Mouse (Mus musculus): ENCODE results near the gene Fdx1. TPM values are rescaled to one million over a fixed set of nuclear protein-coding genes. Genes with fewer than 3 reads are reported as not detected.

Fdx1 gene
- polyA plus RNA-seq, 1 experiment from 2014 or later = 42.1 TPM

DNA sequence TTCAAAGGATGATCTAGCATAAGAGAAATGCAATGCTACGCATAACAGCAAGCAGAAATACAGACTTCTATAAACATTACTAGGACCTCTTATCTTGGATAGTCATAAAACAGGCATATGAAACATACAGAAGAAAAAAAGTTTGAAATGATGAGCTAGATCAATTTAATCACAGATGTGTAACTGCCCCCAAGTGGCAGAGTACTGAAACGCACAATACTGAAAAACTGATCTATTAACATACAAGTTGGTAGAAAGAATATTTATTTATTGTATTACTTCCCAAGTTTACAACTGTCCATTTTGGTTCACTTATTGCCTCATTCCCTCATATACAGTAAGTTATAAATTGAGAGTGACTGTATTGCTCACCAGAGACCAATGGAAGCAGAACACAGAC, 12.0 kb downstream of the Fdx1 start:
- Histone ChIP-seq H3K4me1 (ENCODE audit: control insufficient read depth, insufficient read depth, low read length) (no peaks in the 10 kb centered on the region), H3K36me3 (ENCODE audit: control insufficient read depth, insufficient read depth, low read length) (peaks cover 9% of the 10 kb centered on the region), H3K27ac (ENCODE audit: low read depth, low read length) (no peak overlapping the region), H3K9me3 (ENCODE audit: control insufficient read depth, low read length) (no peaks in the 10 kb centered on the region), H3K4me3 (ENCODE audit: low read depth, low read length) (no peak overlapping the region), H3K27me3 (ENCODE audit: control insufficient read depth, insufficient read depth, low read length) (no peaks in the 10 kb centered on the region), H3K9ac (replicated peaks; ENCODE audit: low read depth, low read length) (no peak overlapping the region), H3K4me2 (ENCODE audit: low read depth, low read length) (no peak overlapping the region)
- no peak for ATAC-seq (ENCODE audit: low read depth)
- 63% methylated on average over 2 of the region's 2 CpGs for WGBS

- ATAC-seq (ENCODE audit: low read depth) = no peak
These were observed 12.7 kb downstream of the Fdx1 start for GRCm38 (mm10) chr9:51950667-51951066.

DNA sequence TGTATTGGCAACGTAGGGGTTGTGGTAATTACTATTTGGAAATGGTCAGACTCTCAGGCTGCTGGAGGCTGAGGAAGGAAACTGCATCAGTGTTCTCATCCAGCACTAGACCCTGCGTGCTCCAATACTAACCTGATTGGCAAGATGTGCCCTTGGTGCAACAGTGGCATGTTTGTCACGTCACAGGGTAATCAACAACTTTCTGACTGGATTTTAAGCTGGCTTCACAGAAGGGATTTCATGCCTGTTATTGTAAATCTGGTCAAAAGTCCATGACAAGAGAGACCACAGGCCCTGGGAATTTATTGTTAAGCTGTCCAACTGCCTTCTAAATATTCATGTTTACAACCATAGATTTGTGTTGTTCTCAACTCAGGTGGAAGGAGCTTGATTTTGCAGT, 13.1 kb downstream of the Fdx1 start:
- H3K27me3 ChIP-seq (ENCODE audit: control insufficient read depth, insufficient read depth, low read length) = no peaks in the 10 kb centered on the region
- 66% methylated on average over 3 of the region's 3 CpGs for WGBS
- no peak overlapping the region for H3K9ac ChIP-seq (replicated peaks; ENCODE audit: low read depth, low read length)
- H3K4me2 ChIP-seq (ENCODE audit: low read depth, low read length) = no peak overlapping the region
- no peak for ATAC-seq (ENCODE audit: low read depth)
- no peaks in the 10 kb centered on the region for H3K9me3 ChIP-seq (ENCODE audit: control insufficient read depth, low read length)
- no peak overlapping the region for H3K4me3 ChIP-seq (ENCODE audit: low read depth, low read length)
- peaks cover 4% of the 10 kb centered on the region; the same call in 1 of the 2 replicates for H3K36me3 ChIP-seq (ENCODE audit: control insufficient read depth, insufficient read depth, low read length)
- no peaks in the 10 kb centered on the region for H3K4me1 ChIP-seq (ENCODE audit: control insufficient read depth, insufficient read depth, low read length)
- no peak overlapping the region for H3K27ac ChIP-seq (ENCODE audit: low read depth, low read length)

More at GRCm38 (mm10) chr9:51950667-51951066, 12.7 kb downstream of the Fdx1 start:
- 83% methylated on average over 1 of the region's 1 CpGs for WGBS
- Histone ChIP-seq H3K9me3 (ENCODE audit: control insufficient read depth, low read length) (no peaks in the 10 kb centered on the region), H3K36me3 (ENCODE audit: control insufficient read depth, insufficient read depth, low read length) (peaks cover 4% of the 10 kb centered on the region), H3K4me3 (ENCODE audit: low read depth, low read length) (no peak overlapping the region), H3K27ac (ENCODE audit: low read depth, low read length) (no peak overlapping the region), H3K4me2 (ENCODE audit: low read depth, low read length) (no peak overlapping the region), H3K4me1 (ENCODE audit: control insufficient read depth, insufficient read depth, low read length) (no peaks in the 10 kb centered on the region), H3K27me3 (ENCODE audit: control insufficient read depth, insufficient read depth, low read length) (no peaks in the 10 kb centered on the region), H3K9ac (replicated peaks; ENCODE audit: low read depth, low read length) (no peak overlapping the region)

- no peak overlapping the region for H3K9ac ChIP-seq (replicated peaks; ENCODE audit: low read depth, low read length)
- ATAC-seq (ENCODE audit: low read depth) = no peak
- WGBS = 95% methylated on average over 6 of the region's 6 CpGs
These were observed 19.4 kb downstream of the Fdx1 start for GRCm38 (mm10) chr9:51943934-51944333.

DNA sequence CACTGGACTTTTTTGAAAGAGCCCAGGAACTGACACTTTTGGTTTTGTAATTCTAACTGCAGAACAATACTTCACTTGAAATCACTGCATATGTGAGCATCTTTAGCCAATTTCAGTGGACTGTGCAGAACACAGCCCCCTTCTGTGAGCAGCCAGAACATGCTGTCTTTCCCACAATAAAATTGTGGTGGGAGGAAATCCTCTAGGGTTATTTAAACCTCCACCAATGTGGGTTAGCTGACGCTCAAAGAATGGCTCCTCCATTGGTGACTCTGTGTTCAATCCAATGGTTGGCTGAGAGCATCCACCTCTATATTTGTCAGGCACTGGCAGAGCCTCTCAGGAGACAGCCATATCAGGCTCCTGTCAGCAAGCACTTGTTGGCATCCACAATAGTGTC, 28.7 kb downstream of the Fdx1 start:
- H3K4me1 ChIP-seq (ENCODE audit: control insufficient read depth, insufficient read depth, low read length) = no peaks in the 10 kb centered on the region
- H3K36me3 ChIP-seq (ENCODE audit: control insufficient read depth, insufficient read depth, low read length) = no peaks in the 10 kb centered on the region
- H3K27ac ChIP-seq (ENCODE audit: low read depth, low read length) = no peak overlapping the region
- H3K4me2 ChIP-seq (ENCODE audit: low read depth, low read length) = no peak overlapping the region
- no peaks in the 10 kb centered on the region for H3K27me3 ChIP-seq (ENCODE audit: control insufficient read depth, insufficient read depth, low read length)
- H3K9me3 ChIP-seq (ENCODE audit: control insufficient read depth, low read length) = no peaks in the 10 kb centered on the region
- no peak overlapping the region for H3K9ac ChIP-seq (replicated peaks; ENCODE audit: low read depth, low read length)
- ATAC-seq (ENCODE audit: low read depth) = no peak
- H3K4me3 ChIP-seq (ENCODE audit: low read depth, low read length) = no peak overlapping the region
- WGBS = 81% methylated on average over 1 of the region's 1 CpGs

More at GRCm38 (mm10) chr9:51943934-51944333, 19.4 kb downstream of the Fdx1 start:
- H3K4me3 ChIP-seq (ENCODE audit: low read depth, low read length) = no peak overlapping the region
- H3K9me3 ChIP-seq (ENCODE audit: control insufficient read depth, low read length) = no peaks in the 10 kb centered on the region
- no peaks in the 10 kb centered on the region for H3K27me3 ChIP-seq (ENCODE audit: control insufficient read depth, insufficient read depth, low read length)
- no peak overlapping the region for H3K4me2 ChIP-seq (ENCODE audit: low read depth, low read length)
- H3K36me3 ChIP-seq (ENCODE audit: control insufficient read depth, insufficient read depth, low read length) = peaks cover 4% of the 10 kb centered on the region; the same call in 1 of the 2 replicates
- no peak overlapping the region for H3K27ac ChIP-seq (ENCODE audit: low read depth, low read length)
- H3K4me1 ChIP-seq (ENCODE audit: control insufficient read depth, insufficient read depth, low read length) = no peaks in the 10 kb centered on the region

- Histone ChIP-seq H3K4me1 (ENCODE audit: control insufficient read depth, insufficient read depth, low read length) (no peaks in the 10 kb centered on the region), H3K9me3 (ENCODE audit: control insufficient read depth, low read length) (no peaks in the 10 kb centered on the region), H3K27me3 (ENCODE audit: control insufficient read depth, insufficient read depth, low read length) (no peaks in the 10 kb centered on the region), H3K4me2 (ENCODE audit: low read depth, low read length) (no peak overlapping the region), H3K36me3 (ENCODE audit: control insufficient read depth, insufficient read depth, low read length) (no peaks in the 10 kb centered on the region), H3K27ac (ENCODE audit: low read depth, low read length) (no peak overlapping the region), H3K9ac (replicated peaks; ENCODE audit: low read depth, low read length) (no peak overlapping the region), H3K4me3 (ENCODE audit: low read depth, low read length) (no peak overlapping the region)
- no peak for ATAC-seq (ENCODE audit: low read depth)
- WGBS = 96% methylated on average over 3 of the region's 3 CpGs
These were observed 31.4 kb downstream of the Fdx1 start for GRCm38 (mm10) chr9:51931997-51932396.

DNA sequence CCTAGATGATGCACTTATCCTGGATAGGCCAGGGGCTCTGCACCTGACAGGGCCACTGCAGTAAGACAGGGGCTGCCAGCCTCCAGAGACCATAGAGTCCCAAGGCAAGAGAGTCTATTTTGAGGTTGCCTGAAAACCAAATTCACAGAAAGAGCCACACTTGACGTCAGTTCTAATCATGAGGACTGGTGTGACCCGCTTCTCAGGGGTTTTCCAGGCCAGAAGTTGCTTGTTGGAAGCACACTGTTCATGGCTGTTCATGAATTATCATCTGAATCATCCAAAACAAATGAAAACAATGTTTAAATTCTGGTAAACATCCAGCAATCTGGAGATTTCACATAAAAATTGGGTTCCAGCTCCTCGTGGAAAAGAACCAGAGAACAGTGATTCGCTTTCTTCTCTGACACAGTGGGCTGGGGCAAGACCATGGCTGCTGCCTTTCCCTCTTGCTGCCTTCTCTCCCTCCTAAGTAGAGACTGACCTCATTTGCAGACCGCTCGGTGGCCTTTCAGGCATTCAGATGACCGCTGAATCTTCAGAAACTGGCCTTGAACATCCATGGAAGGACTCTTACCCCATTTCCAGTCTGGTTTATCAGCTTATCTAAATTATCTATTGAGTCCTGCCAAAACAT, 32.2 kb downstream of the Fdx1 start:
- Histone ChIP-seq H3K9ac (replicated peaks; ENCODE audit: low read depth, low read length) (no peak overlapping the region), H3K36me3 (ENCODE audit: control insufficient read depth, insufficient read depth, low read length) (no peaks in the 10 kb centered on the region), H3K4me1 (ENCODE audit: control insufficient read depth, insufficient read depth, low read length) (no peaks in the 10 kb centered on the region), H3K27ac (ENCODE audit: low read depth, low read length) (no peak overlapping the region), H3K4me2 (ENCODE audit: low read depth, low read length) (no peak overlapping the region), H3K27me3 (ENCODE audit: control insufficient read depth, insufficient read depth, low read length) (no peaks in the 10 kb centered on the region), H3K9me3 (ENCODE audit: control insufficient read depth, low read length) (no peaks in the 10 kb centered on the region), H3K4me3 (ENCODE audit: low read depth, low read length) (no peak overlapping the region)
- no peak for ATAC-seq (ENCODE audit: low read depth)
- 92% methylated on average over 7 of the region's 7 CpGs for WGBS

- Histone ChIP-seq H3K36me3 (ENCODE audit: control insufficient read depth, insufficient read depth, low read length) (no peaks in the 10 kb centered on the region), H3K27me3 (ENCODE audit: control insufficient read depth, insufficient read depth, low read length) (no peaks in the 10 kb centered on the region), H3K4me1 (ENCODE audit: control insufficient read depth, insufficient read depth, low read length) (no peaks in the 10 kb centered on the region), H3K9ac (replicated peaks; ENCODE audit: low read depth, low read length) (no peak overlapping the region), H3K9me3 (ENCODE audit: control insufficient read depth, low read length) (no peaks in the 10 kb centered on the region), H3K27ac (ENCODE audit: low read depth, low read length) (no peak overlapping the region), H3K4me2 (ENCODE audit: low read depth, low read length) (no peak overlapping the region), H3K4me3 (ENCODE audit: low read depth, low read length) (no peak overlapping the region)
- WGBS = 82% methylated on average over 5 of the region's 5 CpGs
- ATAC-seq (ENCODE audit: low read depth) = no peak
These were observed 33.4 kb downstream of the Fdx1 start for GRCm38 (mm10) chr9:51929972-51930371.

DNA sequence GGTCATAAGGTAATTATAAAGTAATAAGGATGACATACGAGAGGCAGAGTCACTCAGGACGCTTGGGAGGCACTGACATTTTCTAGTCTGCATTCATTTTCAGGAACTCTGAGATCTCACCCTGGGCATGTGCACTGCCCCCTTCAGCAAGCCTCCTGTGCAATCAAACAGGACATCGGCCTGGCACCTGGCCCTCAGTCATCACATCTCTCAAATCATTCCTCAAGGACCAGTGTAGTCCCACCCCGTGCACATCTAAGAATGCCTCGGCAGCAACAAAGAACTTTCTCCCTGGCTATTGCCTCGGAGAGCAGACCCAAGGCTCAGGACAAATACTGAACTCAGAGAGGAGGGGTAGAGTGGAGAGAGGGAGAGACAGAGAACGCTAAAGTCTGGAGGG, 34.7 kb downstream of the Fdx1 start:
- WGBS = 59% methylated on average over 7 of the region's 7 CpGs
- H3K4me3 ChIP-seq (ENCODE audit: low read depth, low read length) = no peak overlapping the region
- no peaks in the 10 kb centered on the region for H3K27me3 ChIP-seq (ENCODE audit: control insufficient read depth, insufficient read depth, low read length)
- ATAC-seq (ENCODE audit: low read depth) = no peak
- no peaks in the 10 kb centered on the region for H3K9me3 ChIP-seq (ENCODE audit: control insufficient read depth, low read length)
- H3K36me3 ChIP-seq (ENCODE audit: control insufficient read depth, insufficient read depth, low read length) = no peaks in the 10 kb centered on the region
- H3K4me2 ChIP-seq (ENCODE audit: low read depth, low read length) = no peak overlapping the region
- H3K4me1 ChIP-seq (ENCODE audit: control insufficient read depth, insufficient read depth, low read length) = no peaks in the 10 kb centered on the region
- no peak overlapping the region for H3K9ac ChIP-seq (replicated peaks; ENCODE audit: low read depth, low read length)
- no peak overlapping the region for H3K27ac ChIP-seq (ENCODE audit: low read depth, low read length)

Data from neural tube, embryonic 14.5 days (tissue).